Mouse (Mus musculus): ENCODE data around the gene Park7. TPM values are rescaled to one million over a fixed set of nuclear protein-coding genes. Genes with fewer than 3 reads are reported as not detected.

The Park7 gene
- 100 to 1,000 TPM; 118 to 135 TPM for total RNA-seq (2023)

DNA sequence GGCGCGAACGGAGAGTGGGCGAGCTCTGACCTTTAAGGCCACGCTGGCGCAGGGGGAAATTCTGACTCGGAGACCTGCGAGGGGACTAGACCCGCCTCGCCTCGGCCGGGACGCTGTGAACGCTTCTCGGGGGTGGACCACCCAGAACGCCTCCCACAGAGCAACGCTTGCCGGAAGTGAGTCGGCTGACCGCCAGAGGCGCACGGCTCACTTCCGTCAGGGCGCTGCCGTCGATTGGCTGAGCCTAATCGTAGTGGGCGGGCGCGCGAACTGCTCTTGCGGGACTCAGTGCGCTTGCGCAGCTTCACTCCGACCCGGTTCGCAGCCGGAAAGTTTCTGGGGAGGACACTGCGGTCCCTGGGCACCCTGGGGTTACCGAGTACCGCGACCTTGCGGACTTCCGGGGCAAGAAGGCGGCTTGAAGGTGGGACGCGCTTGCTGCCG lies at the start of gene Park7, which contains the start of gene Tnfrsf9:
Park7 (minus strand) TSS at position 148 of the 444 bp plus-strand sequence.
Tnfrsf9 (plus strand) TSS at position 273 of the 444 bp plus-strand sequence.

DNA sequence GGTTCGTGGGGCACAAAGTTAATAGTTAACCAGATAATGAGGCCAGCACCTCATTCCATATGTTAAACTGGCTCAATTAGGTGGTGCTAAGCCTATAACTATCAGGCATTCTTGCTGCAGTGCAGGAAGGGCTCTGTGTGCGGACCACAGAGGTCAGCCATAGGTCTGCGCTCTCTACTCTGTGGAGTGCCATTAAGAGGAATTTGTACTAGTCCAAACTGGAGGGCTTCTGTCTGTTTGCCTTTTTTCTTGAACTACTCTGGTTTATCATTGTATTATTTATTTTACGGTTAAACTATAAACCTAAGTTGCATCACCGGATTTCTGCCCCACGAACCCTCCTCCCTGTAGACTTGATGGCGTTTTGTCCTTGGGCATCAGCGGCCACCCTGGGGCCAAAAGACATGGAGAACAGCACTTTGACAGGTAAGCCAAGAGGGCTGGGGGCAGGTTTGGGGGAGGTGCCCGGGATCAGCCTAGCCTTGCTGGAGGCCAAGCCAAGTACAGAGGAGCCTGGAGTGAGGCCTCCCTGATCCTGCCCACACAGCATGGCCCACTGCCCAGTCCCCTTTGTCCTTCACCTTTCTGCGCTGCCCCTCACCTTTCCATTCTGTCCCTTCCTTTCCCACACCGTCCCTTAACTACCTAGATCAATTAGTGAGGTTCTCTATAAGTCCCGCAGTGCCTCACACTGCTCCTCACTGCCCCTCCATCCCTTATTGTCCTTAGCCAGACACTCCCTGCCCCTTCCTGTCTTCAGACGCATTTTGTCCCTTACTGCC lies 60.4 kb downstream of the Park7 start, which contains the start of gene Errfi1:
Errfi1 (plus strand) TSS at position 240 of the 782 bp plus-strand sequence.

Other genes starting within 250 kb of the Park7 start
- 10 to 100 TPM in 1 of 2 experiments, 1 to 10 TPM in 1; 9.0 to 12.8 TPM for gene Errfi1, start 60.5 kb downstream of the Park7 start, total RNA-seq (2023)
- gene Tnfrsf9, start 125 bp upstream of the Park7 start, total RNA-seq (2023), result under 1 TPM in 1 of 2 experiments, not detected in 1; 0.58 TPM
- not detected for gene Uts2, start 82.7 kb upstream of the Park7 start, total RNA-seq (2023)
- gene Per3, start 130.2 kb upstream of the Park7 start, total RNA-seq (2023), result 1 to 10 TPM; 4.3 to 4.4 TPM
- 10 to 100 TPM; 75.5 to 75.8 TPM for gene Vamp3, start 143.5 kb upstream of the Park7 start, total RNA-seq (2023)
- gene Gm13090, start 175.1 kb upstream of the Park7 start, total RNA-seq (2023), result not detected